Mouse (Mus musculus): ENCODE measurements around the gene Tprg. TPM values are rescaled to one million over a fixed set of nuclear protein-coding genes. Genes with fewer than 3 reads are reported as not detected.

Gene Tprg
- polyA plus RNA-seq, 1 experiment from 2014 or later: not detected

- ATAC-seq (ENCODE audit: low FRiP score, low read depth): peak; percentile 56; the same call in 1 of the 2 replicates
- no peak overlapping the region for H3K9ac ChIP-seq
- no peaks in the 10 kb centered on the region for H3K27me3 ChIP-seq (replicated peaks)
- H3K36me3 ChIP-seq: no peaks in the 10 kb centered on the region
- no peak overlapping the region for H3K4me3 ChIP-seq
- H3K4me2 ChIP-seq (replicated peaks): no peak overlapping the region
- H3K4me1 ChIP-seq: peaks cover 6% of the 10 kb centered on the region; the same call in 1 of the 2 replicates
- H3K27ac ChIP-seq: no peak overlapping the region
- WGBS: 56% methylated on average over 13 of the region's 13 CpGs
- H3K9me3 ChIP-seq: no peaks in the 10 kb centered on the region
These were observed 179.0 kb downstream of the Tprg start for GRCm38 (mm10) chr16:25465435-25466139.

- Histone ChIP-seq H3K4me2 (replicated peaks) (no peak overlapping the region), H3K36me3 (no peaks in the 10 kb centered on the region), H3K4me3 (no peak overlapping the region), H3K27me3 (replicated peaks) (no peaks in the 10 kb centered on the region), H3K27ac (no peak overlapping the region), H3K4me1 (peaks cover 6% of the 10 kb centered on the region; the same call in 1 of the 2 replicates), H3K9ac (no peak overlapping the region), H3K9me3 (no peaks in the 10 kb centered on the region)
- 76% methylated on average over 3 of the region's 3 CpGs for WGBS
- ATAC-seq (ENCODE audit: low FRiP score, low read depth): no peak
These were observed 181.4 kb downstream of the Tprg start for GRCm38 (mm10) chr16:25468040-25468439.

GRCm38 (mm10) chr16:25468662-25469061 lies 182.0 kb downstream of the Tprg start:
- H3K27ac ChIP-seq: no peak overlapping the region
- WGBS: 66% methylated on average over 5 of the region's 5 CpGs
- peaks cover 6% of the 10 kb centered on the region; the same call in 1 of the 2 replicates for H3K4me1 ChIP-seq
- no peak overlapping the region for H3K4me3 ChIP-seq
- H3K4me2 ChIP-seq (replicated peaks): no peak overlapping the region
- no peak for ATAC-seq (ENCODE audit: low FRiP score, low read depth)
- no peaks in the 10 kb centered on the region for H3K27me3 ChIP-seq (replicated peaks)
- no peaks in the 10 kb centered on the region for H3K9me3 ChIP-seq
- no peak overlapping the region for H3K9ac ChIP-seq
- no peaks in the 10 kb centered on the region for H3K36me3 ChIP-seq
